Mouse (Mus musculus) liver, embryonic 14.5 days (tissue): ENCODE results near the gene Gm45713. TPM values are rescaled to one million over a fixed set of nuclear protein-coding genes. Genes with fewer than 3 reads are reported as not detected.

Experiments used
- ATAC-seq: fragments of 200-750 bp; cut with Nextera tagmentation; 2 replicates; pipeline ENCODE4 v1.8.0; 2017; ENCODE audit warnings: moderate number of reproducible peaks, mild to moderate bottlenecking, moderate library complexity; ENCODE audit not compliant: insufficient read depth
- DNase-seq, 3 experiments: peaks; one replicate each; pipeline ENCODE4 v3.0.0-alpha.2; 2012 to 2013; ENCODE audit warnings: low read depth in 3 of 3, low spot score in 3 of 3
- H3K27ac ChIP-seq: fragments of 300-500 bp; sonication (generic); 2 replicates; pipeline ENCODE4 v1.5.1; 2014; ENCODE audit warnings: moderate library complexity, mild to moderate bottlenecking, control low read depth, inconsistent platforms
- H3K27me3 ChIP-seq: fragments of 300-500 bp; sonication (generic); 2 replicates; pipeline ENCODE4 v1.6.1; 2014; ENCODE audit warnings: mild to moderate bottlenecking, low read length, moderate library complexity; ENCODE audit not compliant: control insufficient read depth, insufficient read depth
- H3K36me3 ChIP-seq: fragments of 300-500 bp; sonication (generic); replicated peaks from 2 replicates; pipeline ENCODE4 v1.6.1; 2014; ENCODE audit warnings: low read depth; ENCODE audit not compliant: control insufficient read depth, insufficient read depth
- H3K4me1 ChIP-seq, 2 experiments: fragments of 200-500 bp in 1 of 2; fragments of 300-500 bp in 1 of 2; sonication (generic) in 1 of 2; replicated peaks; 2 replicates each; pipeline ENCODE4 v1.6.1; 2012 to 2014; ENCODE audit warnings: antibody characterized with exemption in 1 of 2, inconsistent platforms in 1 of 2, low read length in 1 of 2; ENCODE audit not compliant: control insufficient read depth in 2 of 2, insufficient read depth in 2 of 2
- H3K4me2 ChIP-seq: fragments of 300-500 bp; sonication (generic); 2 replicates; pipeline ENCODE4 v1.6.1; 2014; ENCODE audit warnings: low read depth, mild to moderate bottlenecking, control low read depth, moderate library complexity
- H3K4me3 ChIP-seq, 2 experiments: fragments of 200-500 bp in 1 of 2; fragments of 300-500 bp in 1 of 2; sonication (generic) in 1 of 2; 2 replicates each; pipeline ENCODE4 v1.5.1; 2012 to 2014; ENCODE audit warnings: low read depth in 2 of 2, low read length in 2 of 2, mild to moderate bottlenecking in 2 of 2, control low read depth in 1 of 2, inconsistent platforms in 1 of 2, moderate library complexity in 1 of 2; ENCODE audit not compliant: insufficient read depth in 1 of 2
- H3K9ac ChIP-seq: fragments of 300-500 bp; sonication (generic); replicated peaks from 2 replicates; pipeline ENCODE4 v1.6.1; 2014; ENCODE audit warnings: mild to moderate bottlenecking, control low read depth, moderate library complexity
- H3K9me3 ChIP-seq: fragments of 300-500 bp; sonication (generic); 2 replicates; pipeline ENCODE4 v1.6.1; 2016; ENCODE audit warnings: low read length, mixed read lengths; ENCODE audit not compliant: control insufficient read depth
- CTCF ChIP-seq: IDR thresholded peaks from 2 replicates; pipeline ENCODE4 v1.5.1; 2016; ENCODE audit warnings: antibody characterized with exemption, low read depth, control low read depth
- EP300 ChIP-seq: IDR thresholded peaks from 2 replicates; pipeline ENCODE4 v1.6.1; 2016; ENCODE audit warnings: antibody characterized with exemption, low read depth
- WGBS: fragments of 180-500 bp; shearing (Covaris S2); extraction: QIAGEN DNeasy Blood & Tissue Kit; methylation state at CpG from one replicate; pipeline ENCODE4 v1.1.7; 2014; ENCODE audit not compliant: insufficient replicate concordance; 5-methylcytosine and 5-hydroxymethylcytosine counted together
- polyA plus RNA-seq, 2 experiments: library from polyadenylated mRNA; depleted of rRNA in 1 of 2; stranded (reverse) in 1 of 2; unstranded in 1 of 2; fragments of >200 nt; fragmentation: Nextera tagmentation in 1 of 2; extraction: Ambion mirVana in 1 of 2; gene quantifications; 2 replicates each; pipeline versions ENCODE4 v1.2.1 to v1.2.3; 2012 to 2014

The Gm45713 gene
- polyA plus RNA-seq, 2 experiments: 0.63 TPM; not detected in 1

- Histone ChIP-seq H3K27me3 (peaks cover 66% of the 10 kb centered on the region), H3K9me3 (no peaks in the 10 kb centered on the region), H3K4me1 (peaks cover 2 to 3% of the 10 kb centered on the region in 2 experiments; a peak in 1 of 4 replicates), H3K27ac (no peak within 1 kb of the TSS), H3K9ac (no peak within 1 kb of the TSS), H3K36me3 (no peaks in the 10 kb centered on the region), H3K4me3 (peak within 1 kb of the TSS in 1 of 2 experiments; percentile 48; a peak in 2 of 4 replicates), H3K4me2 (peak within 1 kb of the TSS; percentile 67)
- TF ChIP-seq CTCF (no peak), EP300 (no peak)
- no peak for ATAC-seq
- DNase-seq: no peak
- 2% methylated on average over 40 of the region's 41 CpGs for WGBS
Observed at GRCm38 (mm10) chr7:45163735-45164490, 27.9 kb upstream of the Gm45713 start, which contains the start of gene Slc17a7. Gene Slc17a7, plus strand, starts transcription at chr7:45163949.

GRCm38 (mm10) chr7:45162996-45163615, 27.1 kb upstream of the Gm45713 start:
- no peak overlapping the region for H3K4me2 ChIP-seq
- TF ChIP-seq CTCF: no peak
- no peak for TF ChIP-seq EP300
- no peak for DNase-seq
- H3K9ac ChIP-seq: no peak overlapping the region
- no peaks in the 10 kb centered on the region for H3K36me3 ChIP-seq
- 56% methylated on average over 9 of the region's 9 CpGs for WGBS
- peaks cover 58% of the 10 kb centered on the region for H3K27me3 ChIP-seq
- ATAC-seq: no peak
- no peak overlapping the region for H3K4me3 ChIP-seq
- H3K9me3 ChIP-seq: no peaks in the 10 kb centered on the region
- peaks cover 2 to 3% of the 10 kb centered on the region in 2 experiments; a peak in 1 of 4 replicates for H3K4me1 ChIP-seq
- H3K27ac ChIP-seq: no peak overlapping the region

GRCm38 (mm10) chr7:45162551-45162950, 26.5 kb upstream of the Gm45713 start:
- H3K4me3 ChIP-seq: no peak overlapping the region
- 22% methylated on average over 6 of the region's 6 CpGs for WGBS
- no peak overlapping the region for H3K9ac ChIP-seq
- H3K9me3 ChIP-seq: no peaks in the 10 kb centered on the region
- H3K27me3 ChIP-seq: peaks cover 53% of the 10 kb centered on the region
- no peak for TF ChIP-seq EP300
- no peak for TF ChIP-seq CTCF
- H3K4me2 ChIP-seq: peak overlapping the region; percentile 67
- no peaks in the 10 kb centered on the region for H3K36me3 ChIP-seq
- DNase-seq (no peak), ATAC-seq (no peak)
- H3K4me1 ChIP-seq: peaks cover 2 to 3% of the 10 kb centered on the region in 2 experiments; a peak in 1 of 4 replicates
- no peak overlapping the region for H3K27ac ChIP-seq

DNA sequence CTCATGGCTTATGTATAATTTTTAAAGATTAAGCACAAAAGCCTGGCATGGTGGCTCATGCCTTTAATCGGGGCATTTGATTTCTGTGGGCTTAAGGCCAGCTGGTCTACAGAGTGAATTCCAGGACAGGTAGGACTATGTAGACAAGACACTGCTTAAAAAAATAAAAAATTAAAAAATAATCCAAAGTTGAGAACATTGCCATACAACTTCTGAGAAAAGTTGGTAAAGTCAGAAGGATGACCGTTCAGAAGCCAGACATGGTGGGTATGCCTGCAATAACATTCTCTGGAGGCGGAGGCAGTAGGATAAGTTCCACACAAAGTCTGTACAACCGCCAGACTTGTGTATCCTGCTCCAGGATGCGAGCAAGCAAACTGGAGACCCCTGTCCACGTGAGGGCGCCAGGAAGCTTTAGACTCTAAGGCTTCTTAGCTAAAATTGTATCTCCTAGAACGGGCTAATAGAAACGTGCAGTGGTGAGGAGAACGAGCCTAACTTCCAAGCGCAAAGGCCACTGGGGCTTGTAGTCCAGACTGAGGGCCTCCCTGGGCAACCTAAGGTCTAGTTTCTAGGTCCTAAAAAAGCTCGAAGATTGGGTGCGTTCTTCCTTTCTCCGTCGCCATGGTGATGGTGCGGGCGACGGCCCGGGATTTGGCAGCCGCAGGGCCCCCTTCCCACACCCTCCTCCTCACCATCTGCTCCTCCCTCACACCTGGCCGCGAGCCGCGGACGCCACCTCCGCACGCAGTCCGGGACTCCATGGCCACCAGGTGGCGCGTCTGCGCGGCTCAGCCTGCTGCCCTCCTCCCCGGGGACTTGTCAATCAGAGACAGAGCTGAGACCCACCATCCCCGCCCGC, 25.8 kb upstream of the Gm45713 start:
- peaks cover 46% of the 10 kb centered on the region for H3K27me3 ChIP-seq
- WGBS: 4% methylated on average over 35 of the region's 35 CpGs
- H3K27ac ChIP-seq: no peak overlapping the region

More for the DNA sequence above, 25.8 kb upstream of the Gm45713 start:
- peak in 2 of 3 experiments; percentile 52 to 59 for DNase-seq
- no peaks in the 10 kb centered on the region for H3K36me3 ChIP-seq
- H3K4me2 ChIP-seq: peak overlapping the region; percentile 67
- H3K9ac ChIP-seq: no peak overlapping the region
- peak; percentile 93 for TF ChIP-seq CTCF
- TF ChIP-seq EP300: no peak
- peaks cover 2 to 3% of the 10 kb centered on the region in 2 experiments; a peak in 1 of 4 replicates for H3K4me1 ChIP-seq
- H3K4me3 ChIP-seq: peak overlapping the region; percentile 39
- H3K9me3 ChIP-seq: no peaks in the 10 kb centered on the region
- ATAC-seq: peak; percentile 79
